Mouse (Mus musculus): ENCODE data around the gene Cacna1d. TPM values are rescaled to one million over a fixed set of nuclear protein-coding genes. Genes with fewer than 3 reads are reported as not detected.

Cacna1d gene
- total RNA-seq, 1 experiment from 2014 or later: 18.6 TPM

- no peak for DNase-seq
These were observed 124.2 kb downstream of the Cacna1d start for GRCm38 (mm10) chr14:30367074-30367473.

GRCm38 (mm10) chr14:30365866-30366265, 125.4 kb downstream of the Cacna1d start:
- no peak for DNase-seq

- no peak for DNase-seq
These were observed 127.6 kb downstream of the Cacna1d start for GRCm38 (mm10) chr14:30363487-30364167.

GRCm38 (mm10) chr14:30362370-30362769, 128.9 kb downstream of the Cacna1d start:
- DNase-seq: no peak

- DNase-seq: no peak
These were observed 130.8 kb downstream of the Cacna1d start for GRCm38 (mm10) chr14:30360478-30360877.

GRCm38 (mm10) chr14:30360004-30360403, 131.3 kb downstream of the Cacna1d start:
- no peak for DNase-seq

GRCm38 (mm10) chr14:30358028-30358427, 133.2 kb downstream of the Cacna1d start:
- DNase-seq: no peak

GRCm38 (mm10) chr14:30356456-30356855, 134.8 kb downstream of the Cacna1d start:
- no peak for DNase-seq

- no peak for DNase-seq
These were observed 136.5 kb downstream of the Cacna1d start for GRCm38 (mm10) chr14:30354761-30355160.

- DNase-seq: peak; percentile 9
These were observed 137.2 kb downstream of the Cacna1d start for GRCm38 (mm10) chr14:30354127-30354463.

- peak; percentile 52 for DNase-seq
These were observed 137.7 kb downstream of the Cacna1d start for GRCm38 (mm10) chr14:30353291-30354126.

- peak; percentile 24 for DNase-seq
These were observed 138.3 kb downstream of the Cacna1d start for GRCm38 (mm10) chr14:30352951-30353270.

- peak; percentile 52 for DNase-seq
These were observed 138.9 kb downstream of the Cacna1d start for GRCm38 (mm10) chr14:30352061-30352950.

GRCm38 (mm10) chr14:30350285-30350684, 141.0 kb downstream of the Cacna1d start:
- no peak for DNase-seq

- DNase-seq: peak; percentile 54
These were observed 146.0 kb downstream of the Cacna1d start for GRCm38 (mm10) chr14:30344948-30345865.

GRCm38 (mm10) chr14:30343740-30344139, 147.5 kb downstream of the Cacna1d start:
- DNase-seq: no peak

GRCm38 (mm10) chr14:30341825-30342590, 149.2 kb downstream of the Cacna1d start:
- no peak for DNase-seq

GRCm38 (mm10) chr14:30340140-30340539, 151.1 kb downstream of the Cacna1d start:
- DNase-seq: no peak

- DNase-seq: no peak
These were observed 159.4 kb downstream of the Cacna1d start for GRCm38 (mm10) chr14:30331856-30332255.

GRCm38 (mm10) chr14:30330416-30331181, 160.7 kb downstream of the Cacna1d start:
- DNase-seq: no peak

Measured in adrenal gland, postnatal 14 days (tissue).